Mouse (Mus musculus) bone marrow, adult 2 months (tissue): ENCODE measurements around the gene Cyfip2.

Experiments used
- CTCF ChIP-seq: fragments of 200-500 bp; IDR thresholded peaks from 2 replicates; pipeline ENCODE4 v1.5.1; 2011; ENCODE audit warnings: low read length, control low read depth; ENCODE audit not compliant: control insufficient read depth, insufficient read depth
- POLR2A ChIP-seq: fragments of 200-500 bp; IDR thresholded peaks from 2 replicates; pipeline ENCODE4 v1.6.1; 2011; ENCODE audit warnings: low read depth, mild to moderate bottlenecking, control low read depth, low read length, borderline replicate concordance; ENCODE audit not compliant: control insufficient read depth

DNA sequence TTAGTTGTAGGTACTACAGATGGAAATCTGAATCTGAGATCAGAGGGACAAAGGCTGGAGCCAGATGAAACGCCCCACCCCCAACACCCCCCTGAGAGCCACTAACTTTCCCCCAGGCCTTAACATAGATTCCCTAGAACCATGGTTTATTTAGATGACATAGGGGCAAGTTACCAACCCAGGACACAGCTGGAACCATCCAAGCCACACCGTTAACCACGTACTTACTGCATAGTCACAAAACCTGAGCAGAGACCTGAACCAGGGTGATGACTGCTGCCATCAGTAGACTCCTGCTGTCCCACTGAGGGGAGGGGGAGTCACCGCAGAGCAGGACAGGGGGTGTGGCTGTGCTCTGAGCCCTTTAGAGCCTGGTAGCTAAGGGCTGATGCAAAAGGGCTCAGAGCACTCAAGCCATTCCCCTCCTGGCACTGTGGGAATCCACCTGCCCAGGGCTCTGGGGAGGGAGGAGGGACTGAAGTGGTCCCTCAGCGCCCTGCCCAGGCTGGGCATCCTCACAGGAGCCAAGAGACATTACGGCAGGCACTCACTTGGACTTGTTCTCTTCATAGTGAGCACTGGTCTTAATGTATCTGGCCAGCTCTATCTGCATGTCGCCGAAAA is 40.5 kb downstream of the Cyfip2 start:
- no peak for TF ChIP-seq POLR2A
- no peak for TF ChIP-seq CTCF
